9 mouse cellular contexts compared by ENCODE assay signal in the genomic region with DNA sequence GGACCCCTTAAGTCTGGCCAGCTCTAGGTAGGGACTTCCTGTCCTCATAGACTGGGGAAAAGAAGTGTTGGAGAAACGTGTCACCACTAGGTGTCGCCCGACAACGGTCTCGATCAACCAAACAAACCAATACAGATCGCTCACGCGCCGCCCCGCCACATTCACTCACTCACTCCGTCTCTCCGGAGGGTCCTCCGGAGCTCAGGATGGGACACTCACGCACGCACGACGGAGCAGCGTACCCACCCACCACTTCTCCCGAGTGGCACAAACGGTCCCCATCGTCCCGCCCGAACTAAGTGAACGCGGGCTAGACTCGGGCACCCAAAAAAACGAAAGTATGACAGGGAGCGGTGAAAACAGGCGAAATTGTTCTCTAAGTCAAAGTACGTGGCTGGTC.
A peak's percentile ranks its signal among the peaks of the same experiment; 100 is the strongest.
DNase-seq lines count a peak whose midpoint lies in the region; ATAC-seq and TF ChIP-seq lines count a peak whose summit lies in the region.
"Had no signal": no experiment of that assay in that cellular context is flagged by ENCODE, and none has a peak within 500 bp of the region (broad histone marks: within the 10 kb centered on the region; RNA-seq: fewer than 3 reads in every experiment).

No protein-coding gene starts in this region.

- no peak overlapping the region for H3K27ac ChIP-seq in stomach, postnatal 0 days (replicated peaks)
- H3K27ac ChIP-seq: midbrain, embryonic 12.5 days had no signal

- no peak for TF ChIP-seq CTCF in stomach, postnatal 0 days (IDR thresholded peaks at IDR 0.05; ENCODE audit: low read depth)

- WGBS in stomach, postnatal 0 days: 3% methylated on average over 30 of the region's 30 CpGs

- H3K4me2 ChIP-seq in stomach, postnatal 0 days (replicated peaks; ENCODE audit: low read depth): no peak overlapping the region
- H3K4me2 ChIP-seq: midbrain, embryonic 12.5 days had no signal

- H3K9me3 ChIP-seq in stomach, postnatal 0 days (ENCODE audit: control insufficient read depth, low read length): no peaks in the 10 kb centered on the region
- H3K9me3 ChIP-seq: midbrain, embryonic 12.5 days had no signal

- no peaks in the 10 kb centered on the region for H3K36me3 ChIP-seq in stomach, postnatal 0 days (ENCODE audit: control insufficient read depth, insufficient read depth, low read length)
- H3K36me3 ChIP-seq: midbrain, embryonic 12.5 days had no signal

- TF ChIP-seq EP300 in stomach, postnatal 0 days (optimal IDR thresholded peaks at IDR 0.05): no peak

- ATAC-seq in cerebellum, adult (ENCODE audit: insufficient number of reproducible peaks, low FRiP score, low TSS enrichment): no peak
- no peak for ATAC-seq in stomach, postnatal 0 days (ENCODE audit: low FRiP score, low TSS enrichment)

- H3K4me3 ChIP-seq in stomach, postnatal 0 days (ENCODE audit: low read depth, low read length): no peak overlapping the region
- H3K4me3 ChIP-seq: midbrain, embryonic 12.5 days had no signal

- H3K4me1 ChIP-seq in stomach, postnatal 0 days (replicated peaks; ENCODE audit: control insufficient read depth, insufficient read depth): no peaks in the 10 kb centered on the region
- H3K4me1 ChIP-seq: midbrain, embryonic 12.5 days had no signal

- H3K27me3 ChIP-seq in stomach, postnatal 0 days (ENCODE audit: control insufficient read depth, insufficient read depth, low read length): no peaks in the 10 kb centered on the region
- H3K27me3 ChIP-seq: midbrain, embryonic 12.5 days had no signal

- peak; percentile 91 for DNase-seq in cerebellum, adult 11 months
- DNase-seq in MEL-GATA-1-ER (ENCODE audit: extremely low read depth, low read depth): peak; percentile 100
- peak; percentile 94 for DNase-seq in cerebellum, adult 8-10 months
- DNase-seq in gastrocnemius, postnatal 4 days (ENCODE audit: low spot score in 2 of 2): peak; percentile 100
- DNase-seq in layer of hippocampus, postnatal 10 days (ENCODE audit: low spot score in 2 of 2): peak; percentile 99
- DNase-seq in lung, postnatal 4 days: peak; percentile 93 to 98
- peak; percentile 100 for DNase-seq in stomach, postnatal 0 days (ENCODE audit: low spot score)

- no peak overlapping the region for H3K9ac ChIP-seq in stomach, postnatal 0 days (ENCODE audit: low read length)
- H3K9ac ChIP-seq: midbrain, embryonic 12.5 days had no signal
